Mouse (Mus musculus): ENCODE measurements at regions not wholly inside any gene's neighbourhood (a gene's known extent, or its start where the extent isn't known, plus 50 kb on each side); places are given as distances from the start of the nearest gene placed in this dataset.

- no peak for DNase-seq
- Histone ChIP-seq H3K9ac (replicated peaks) (no peak overlapping the region), H3K4me1 (ENCODE audit: insufficient read depth) (no peaks in the 10 kb centered on the region), H3K4me3 (ENCODE audit: low read depth, low read length) (no peak overlapping the region), H3K36me3 (replicated peaks; ENCODE audit: insufficient read depth, low read length) (no peaks in the 10 kb centered on the region), H3K9me3 (ENCODE audit: low read length) (no peaks in the 10 kb centered on the region), H3K27me3 (ENCODE audit: insufficient read depth, low read length) (no peaks in the 10 kb centered on the region), H3K27ac (ENCODE audit: low read depth) (no peak overlapping the region), H3K4me2 (ENCODE audit: low read depth, low read length) (no peak overlapping the region)
- WGBS (ENCODE audit: insufficient replicate concordance) = 66% methylated on average over 5 of the region's 5 CpGs
- no peak for TF ChIP-seq EP300 (IDR thresholded peaks at IDR 0.05; ENCODE audit: low read depth)
- no peak for TF ChIP-seq CTCF (IDR thresholded peaks at IDR 0.05; ENCODE audit: low read depth)
- ATAC-seq = no peak
Measured at GRCm38 (mm10) chr1:185851262-185851893, 265.7 kb downstream of the Lyplal1 start.

- no peaks in the 10 kb centered on the region; the same call in 1 of the 2 replicates for H3K4me1 ChIP-seq (ENCODE audit: insufficient read depth)
- DNase-seq (no peak), ATAC-seq (no peak)
- H3K9ac ChIP-seq (replicated peaks) = no peak overlapping the region
- 58% methylated on average over 4 of the region's 4 CpGs for WGBS (ENCODE audit: insufficient replicate concordance)
- H3K4me3 ChIP-seq (ENCODE audit: low read depth, low read length) = no peak overlapping the region
- H3K4me2 ChIP-seq (ENCODE audit: low read depth, low read length) = no peak overlapping the region
- no peaks in the 10 kb centered on the region for H3K27me3 ChIP-seq (ENCODE audit: insufficient read depth, low read length)
- no peak overlapping the region for H3K27ac ChIP-seq (ENCODE audit: low read depth)
- TF ChIP-seq CTCF (IDR thresholded peaks at IDR 0.05; ENCODE audit: low read depth) (no peak), EP300 (IDR thresholded peaks at IDR 0.05; ENCODE audit: low read depth) (no peak)
- H3K9me3 ChIP-seq (ENCODE audit: low read length) = no peaks in the 10 kb centered on the region
- H3K36me3 ChIP-seq (replicated peaks; ENCODE audit: insufficient read depth, low read length) = no peaks in the 10 kb centered on the region
Measured at GRCm38 (mm10) chr1:185861692-185862091, 255.4 kb downstream of the Lyplal1 start.

GRCm38 (mm10) chr1:185865945-185866344, 251.2 kb downstream of the Lyplal1 start:
- no peaks in the 10 kb centered on the region for H3K36me3 ChIP-seq (replicated peaks; ENCODE audit: insufficient read depth, low read length)
- TF ChIP-seq CTCF (IDR thresholded peaks at IDR 0.05; ENCODE audit: low read depth) (no peak), EP300 (IDR thresholded peaks at IDR 0.05; ENCODE audit: low read depth) (no peak)
- H3K4me3 ChIP-seq (ENCODE audit: low read depth, low read length) = no peak overlapping the region
- H3K4me2 ChIP-seq (ENCODE audit: low read depth, low read length) = no peak overlapping the region
- WGBS (ENCODE audit: insufficient replicate concordance) = 81% methylated on average over 11 of the region's 11 CpGs
- ATAC-seq (no peak), DNase-seq (no peak)
- no peaks in the 10 kb centered on the region; the same call in 1 of the 2 replicates for H3K4me1 ChIP-seq (ENCODE audit: insufficient read depth)
- no peak overlapping the region for H3K27ac ChIP-seq (ENCODE audit: low read depth)
- H3K9ac ChIP-seq (replicated peaks) = no peak overlapping the region
- no peaks in the 10 kb centered on the region for H3K9me3 ChIP-seq (ENCODE audit: low read length)
- no peaks in the 10 kb centered on the region for H3K27me3 ChIP-seq (ENCODE audit: insufficient read depth, low read length)

DNA sequence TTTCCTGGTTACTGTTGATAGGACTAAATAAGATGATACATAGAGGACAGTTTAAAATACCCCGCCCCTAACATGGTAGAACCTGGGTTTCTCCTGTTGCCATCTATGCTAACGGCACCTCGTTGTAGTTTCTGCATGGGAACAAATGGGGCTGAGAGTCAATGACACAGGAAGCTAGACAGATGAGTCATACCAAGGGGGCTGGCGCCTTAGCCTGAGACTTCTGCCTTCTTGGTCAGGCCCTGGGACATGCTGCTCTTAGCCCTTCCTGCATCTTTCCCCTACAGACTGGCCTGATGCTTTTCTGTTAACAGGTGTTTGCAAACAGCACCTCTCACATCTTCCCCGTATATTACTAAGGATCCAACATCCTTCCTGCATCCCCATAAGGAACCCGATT, 250.5 kb downstream of the Lyplal1 start:
- no peak for TF ChIP-seq CTCF (IDR thresholded peaks at IDR 0.05; ENCODE audit: low read depth)
- TF ChIP-seq EP300 (IDR thresholded peaks at IDR 0.05; ENCODE audit: low read depth) = no peak
- H3K4me3 ChIP-seq (ENCODE audit: low read depth, low read length) = no peak overlapping the region
- no peak for DNase-seq
- H3K27me3 ChIP-seq (ENCODE audit: insufficient read depth, low read length) = no peaks in the 10 kb centered on the region
- no peak overlapping the region for H3K27ac ChIP-seq (ENCODE audit: low read depth)
- no peak overlapping the region for H3K4me2 ChIP-seq (ENCODE audit: low read depth, low read length)
- H3K9me3 ChIP-seq (ENCODE audit: low read length) = no peaks in the 10 kb centered on the region
- no peaks in the 10 kb centered on the region; the same call in 1 of the 2 replicates for H3K4me1 ChIP-seq (ENCODE audit: insufficient read depth)
- no peak overlapping the region for H3K9ac ChIP-seq (replicated peaks)
- no peak for ATAC-seq
- no peaks in the 10 kb centered on the region for H3K36me3 ChIP-seq (replicated peaks; ENCODE audit: insufficient read depth, low read length)
- 49% methylated on average over 6 of the region's 6 CpGs for WGBS (ENCODE audit: insufficient replicate concordance)

DNA sequence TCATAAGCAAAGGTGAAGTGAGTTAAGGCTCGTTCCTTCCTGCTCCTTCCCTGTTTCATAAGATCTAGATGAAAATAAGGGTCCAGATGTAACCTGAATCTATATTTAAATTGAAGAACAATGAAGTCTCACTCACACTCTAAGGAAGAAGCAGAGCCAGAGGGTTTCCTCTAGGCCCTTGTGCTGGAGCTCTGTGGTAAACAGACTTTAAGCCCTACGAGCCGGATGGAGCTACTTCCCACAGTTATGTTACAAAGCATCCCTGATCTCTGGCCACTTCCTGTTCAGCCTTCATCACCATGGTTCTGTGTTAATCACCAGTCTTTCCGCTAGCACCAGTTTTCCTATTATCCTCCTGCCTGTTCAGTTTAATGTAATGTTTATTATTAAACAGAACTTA, 250.1 kb downstream of the Lyplal1 start:
- Histone ChIP-seq H3K4me3 (ENCODE audit: low read depth, low read length) (no peak overlapping the region), H3K4me1 (ENCODE audit: insufficient read depth) (no peaks in the 10 kb centered on the region), H3K36me3 (replicated peaks; ENCODE audit: insufficient read depth, low read length) (no peaks in the 10 kb centered on the region), H3K9ac (replicated peaks) (no peak overlapping the region), H3K4me2 (ENCODE audit: low read depth, low read length) (no peak overlapping the region), H3K9me3 (ENCODE audit: low read length) (no peaks in the 10 kb centered on the region), H3K27ac (ENCODE audit: low read depth) (no peak overlapping the region), H3K27me3 (ENCODE audit: insufficient read depth, low read length) (no peaks in the 10 kb centered on the region)
- no peak for DNase-seq
- no peak for ATAC-seq
- WGBS (ENCODE audit: insufficient replicate concordance) = 58% methylated on average over 4 of the region's 4 CpGs
- TF ChIP-seq EP300 (IDR thresholded peaks at IDR 0.05; ENCODE audit: low read depth) = no peak
- no peak for TF ChIP-seq CTCF (IDR thresholded peaks at IDR 0.05; ENCODE audit: low read depth)

DNA sequence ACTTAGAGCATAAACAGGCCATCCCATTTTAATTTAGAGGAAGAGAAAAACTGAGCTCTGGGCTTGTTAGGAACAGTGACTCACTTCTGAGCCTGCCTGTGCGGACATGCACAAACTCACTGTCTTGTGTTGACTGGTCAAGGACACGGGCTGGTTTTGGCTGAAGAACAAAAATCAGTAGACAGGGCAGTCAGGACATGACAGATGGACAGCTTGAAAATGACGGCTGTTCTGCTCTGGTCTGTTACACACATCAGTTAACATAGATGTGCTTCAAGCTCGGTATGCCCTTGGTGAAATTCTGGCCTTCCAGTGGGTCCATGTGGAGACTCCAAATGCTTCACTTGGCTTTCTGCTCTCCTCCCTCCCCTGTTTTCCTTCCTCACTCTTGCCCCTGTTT, 248.4 kb downstream of the Lyplal1 start:
- no peaks in the 10 kb centered on the region for H3K27me3 ChIP-seq (ENCODE audit: insufficient read depth, low read length)
- H3K9me3 ChIP-seq (ENCODE audit: low read length) = no peaks in the 10 kb centered on the region
- no peak overlapping the region for H3K27ac ChIP-seq (ENCODE audit: low read depth)
- TF ChIP-seq CTCF (IDR thresholded peaks at IDR 0.05; ENCODE audit: low read depth) (no peak), EP300 (IDR thresholded peaks at IDR 0.05; ENCODE audit: low read depth) (no peak)
- H3K4me3 ChIP-seq (ENCODE audit: low read depth, low read length) = no peak overlapping the region
- no peak overlapping the region for H3K4me2 ChIP-seq (ENCODE audit: low read depth, low read length)
- H3K4me1 ChIP-seq (ENCODE audit: insufficient read depth) = no peaks in the 10 kb centered on the region
- 75% methylated on average over 4 of the region's 4 CpGs for WGBS (ENCODE audit: insufficient replicate concordance)
- DNase-seq (no peak), ATAC-seq (no peak)
- H3K9ac ChIP-seq (replicated peaks) = no peak overlapping the region
- no peaks in the 10 kb centered on the region for H3K36me3 ChIP-seq (replicated peaks; ENCODE audit: insufficient read depth, low read length)
